Mouse (Mus musculus) spleen, postnatal 4 days (tissue): ENCODE results near the gene Recql.
A peak's percentile ranks its signal among the peaks of the same experiment; 100 is the strongest.
"Not testable (repeated sequence)": the region's sequence is repeated elsewhere in the genome, so short reads cannot be mapped to it uniquely, and the experiment has no call there.

Source experiments
- DNase-seq, 2 experiments: peaks; one replicate each; pipeline ENCODE4 v3.0.0; 2022; ENCODE audit warnings: low spot score in 2 of 2

Recql gene

GRCm38 (mm10) chr6:142365742-142366472 is 21.0 kb downstream of the Recql start:
- DNase-seq: no peak

DNA sequence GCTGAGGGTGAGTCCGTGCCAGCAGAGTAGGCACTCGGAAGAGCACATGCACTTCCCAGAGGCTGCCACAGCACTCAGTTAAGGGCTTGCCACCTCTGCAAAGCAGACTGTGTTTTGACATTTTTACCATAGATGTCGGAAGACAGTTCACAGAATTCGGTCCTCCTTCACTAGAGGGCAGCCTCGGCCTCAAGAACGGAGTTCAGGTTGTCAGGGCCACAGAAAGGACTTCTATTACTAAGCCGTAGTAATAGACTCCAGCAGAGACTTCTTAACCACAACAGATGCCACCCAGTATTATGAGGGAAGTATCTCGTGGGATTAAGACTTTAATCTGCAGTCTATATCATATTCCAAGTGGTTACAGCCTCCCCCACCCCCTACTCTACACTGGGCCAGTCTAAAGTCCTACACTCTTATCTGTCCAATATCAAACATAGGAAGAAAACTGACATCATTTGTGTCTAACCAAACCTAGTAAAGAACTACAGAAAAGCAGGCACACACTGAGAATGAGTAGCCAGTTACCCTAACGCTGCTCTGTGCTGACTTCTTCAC is 23.8 kb downstream of the Recql start:
- no peak for DNase-seq

- DNase-seq: no peak
Measured at GRCm38 (mm10) chr6:142362036-142362435, 24.9 kb downstream of the Recql start.

GRCm38 (mm10) chr6:142357106-142357505 is 29.8 kb downstream of the Recql start:
- DNase-seq: no peak

GRCm38 (mm10) chr6:142352099-142352498 is 34.8 kb downstream of the Recql start:
- DNase-seq: not testable (repeated sequence)

GRCm38 (mm10) chr6:142347431-142348385 is 39.2 kb downstream of the Recql start:
- no peak for DNase-seq

DNA sequence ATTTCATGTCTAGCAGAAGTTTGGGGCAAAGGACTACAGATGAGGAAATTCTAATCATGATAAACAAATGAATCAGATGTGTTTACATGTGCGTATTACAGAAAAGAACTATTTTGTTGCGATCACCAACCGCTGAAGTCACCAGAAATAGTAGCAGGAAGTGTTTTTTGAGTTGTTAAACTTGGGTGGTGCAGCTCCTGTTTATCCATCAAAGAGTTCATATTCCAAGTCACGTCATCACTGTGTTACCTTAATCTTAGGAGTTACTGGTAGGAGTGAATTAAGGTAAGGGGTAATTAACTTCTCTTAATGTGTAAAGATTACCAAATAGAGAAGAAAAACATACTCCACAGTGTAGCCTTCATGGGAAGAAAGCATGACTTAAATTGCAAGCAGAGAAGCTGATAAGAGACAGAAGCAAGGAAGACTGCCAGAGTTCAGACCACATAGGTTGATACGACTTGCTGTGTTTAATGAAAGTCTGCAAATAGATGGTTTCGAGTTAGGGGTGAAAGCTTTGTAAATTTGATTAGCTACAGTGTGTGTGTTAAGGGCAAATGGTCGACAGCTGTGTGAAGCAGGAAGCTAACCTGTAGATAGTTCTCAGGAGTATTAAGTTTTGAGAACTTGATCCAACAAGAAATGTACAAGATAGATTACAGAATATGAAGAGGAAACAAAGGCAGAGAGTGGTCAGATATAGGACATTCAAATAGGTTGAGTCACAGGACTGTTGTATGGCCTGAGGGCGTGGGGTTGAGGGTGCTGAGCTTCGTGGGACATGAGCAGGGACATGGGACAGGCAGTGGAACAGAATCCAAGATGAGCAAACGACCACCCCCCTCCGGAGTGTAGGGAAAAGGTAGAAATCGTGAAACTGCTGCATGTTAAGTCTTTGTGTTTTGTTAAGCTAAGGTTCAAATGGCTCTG is 40.4 kb downstream of the Recql start:
- no peak for DNase-seq

DNA sequence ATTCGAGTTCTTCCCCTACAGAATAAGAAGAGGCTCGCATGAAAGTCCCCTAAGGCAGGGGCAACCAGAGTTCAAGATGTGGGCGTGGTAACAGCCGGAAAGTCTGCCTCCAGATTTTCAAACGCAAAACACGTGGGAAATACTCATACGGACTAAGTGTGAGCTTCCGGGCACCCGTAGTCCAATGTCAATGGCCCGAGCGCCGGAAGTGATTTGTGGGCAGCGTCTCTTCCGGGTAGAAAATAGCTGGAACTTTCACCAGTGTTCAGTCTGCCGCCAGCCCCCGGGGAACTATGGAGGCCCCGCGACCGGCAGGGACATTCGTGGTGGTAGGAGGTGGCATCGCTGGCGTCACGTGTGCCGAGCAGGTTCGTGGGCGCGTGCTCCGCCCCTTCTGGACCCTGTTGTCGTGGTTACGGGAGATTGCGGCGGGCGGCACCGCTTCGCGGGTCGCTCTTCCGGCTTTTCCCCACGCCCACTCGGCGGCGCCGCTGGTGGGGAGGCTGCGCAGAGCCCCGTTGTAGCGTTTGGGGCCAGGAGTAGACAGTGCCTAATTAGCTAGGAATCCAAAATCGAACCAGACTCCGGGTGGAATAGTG is 41.3 kb downstream of the Recql start, which contains the start of gene Pyroxd1:
Gene Pyroxd1 (plus strand): TSS at position 215 of the 599 bp plus-strand sequence.
- peak; percentile 69 to 82 for DNase-seq

- peak; percentile 48 to 78 for DNase-seq
Measured at GRCm38 (mm10) chr6:142343561-142343960, 43.3 kb downstream of the Recql start.

DNA sequence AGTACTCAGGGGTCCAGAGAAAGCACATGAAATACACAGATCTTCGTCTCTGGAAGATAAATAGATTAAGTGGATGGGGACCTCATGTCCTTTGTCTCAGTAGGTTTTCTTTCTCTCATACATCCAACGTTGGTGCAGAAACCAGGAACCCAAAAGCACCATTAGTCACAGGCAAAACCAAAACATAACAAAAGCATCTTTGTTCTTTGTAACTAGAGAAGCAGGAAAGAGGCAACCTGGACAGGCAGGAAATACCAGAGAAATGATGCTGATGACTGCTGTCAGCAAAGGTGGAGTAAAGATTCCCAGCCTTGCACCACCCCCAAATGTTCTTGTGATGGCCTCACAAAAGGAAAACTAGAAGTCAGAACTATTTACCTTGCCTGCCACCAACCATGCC is 47.3 kb downstream of the Recql start:
- no peak for DNase-seq

GRCm38 (mm10) chr6:142338961-142339360 is 47.9 kb downstream of the Recql start:
- DNase-seq: peak in 1 of 2 experiments; percentile 28

DNA sequence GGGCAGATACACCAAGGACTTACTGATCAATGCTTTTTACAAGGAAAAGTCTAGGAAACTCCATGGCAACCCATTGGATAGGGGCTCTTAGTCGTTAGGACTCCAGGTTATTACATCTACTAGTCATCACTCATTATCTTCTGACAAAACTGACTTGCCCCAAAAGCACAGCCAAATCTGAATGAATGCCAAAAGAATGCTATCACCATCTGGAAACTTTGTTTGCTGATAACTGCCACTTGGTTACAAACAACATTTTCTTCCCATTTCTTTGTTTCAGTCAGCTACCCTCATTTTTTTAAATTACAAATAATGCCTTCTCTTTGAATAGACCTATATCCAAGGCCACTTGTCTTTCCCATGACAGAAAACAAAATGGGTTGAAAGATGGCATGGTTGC is 57.7 kb downstream of the Recql start:
- no peak for DNase-seq

GRCm38 (mm10) chr6:142326598-142326997 is 60.3 kb downstream of the Recql start:
- DNase-seq: no peak

DNA sequence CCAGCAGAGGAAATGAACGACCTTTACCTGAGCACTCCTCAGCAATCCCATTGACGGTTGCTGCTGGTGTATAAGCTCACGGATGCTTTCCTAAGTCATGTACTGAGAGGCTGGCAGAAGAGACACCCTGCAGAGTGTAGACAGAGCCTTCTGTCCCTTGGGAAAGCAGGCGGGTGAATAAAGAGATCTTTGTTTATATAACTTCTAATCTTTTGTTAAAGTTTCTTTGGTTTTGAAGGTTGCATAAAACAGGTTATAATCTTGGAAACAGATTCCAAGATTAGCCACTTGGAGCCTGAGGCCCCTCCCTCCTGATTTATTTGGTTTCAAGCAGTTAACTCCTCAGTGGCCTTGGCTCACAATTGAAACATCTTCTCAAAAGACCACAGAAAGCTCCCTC is 64.0 kb downstream of the Recql start, which contains the start of gene Slco1a5:
Gene Slco1a5 (minus strand): TSS at position 101 of the 400 bp plus-strand sequence.
- DNase-seq: no peak

DNA sequence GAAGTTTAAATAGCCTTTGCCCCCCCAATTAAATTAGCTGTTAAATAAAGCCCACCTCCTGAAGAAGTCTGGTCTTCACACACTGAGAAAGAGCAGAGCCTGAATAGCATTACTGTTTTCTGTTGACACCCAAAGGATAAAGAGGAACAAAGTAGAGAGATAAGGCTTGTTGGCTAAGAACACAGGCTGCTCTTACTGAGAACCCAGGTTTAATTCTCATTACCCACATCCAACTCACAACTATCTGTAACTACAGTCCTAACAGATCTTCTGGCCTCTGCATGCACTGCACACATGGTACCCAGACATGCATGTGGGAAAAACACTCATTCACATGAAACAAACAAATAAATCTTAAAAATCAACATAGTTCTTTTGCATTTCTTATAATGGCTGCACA is 69.8 kb downstream of the Recql start:
- DNase-seq: no peak

DNA sequence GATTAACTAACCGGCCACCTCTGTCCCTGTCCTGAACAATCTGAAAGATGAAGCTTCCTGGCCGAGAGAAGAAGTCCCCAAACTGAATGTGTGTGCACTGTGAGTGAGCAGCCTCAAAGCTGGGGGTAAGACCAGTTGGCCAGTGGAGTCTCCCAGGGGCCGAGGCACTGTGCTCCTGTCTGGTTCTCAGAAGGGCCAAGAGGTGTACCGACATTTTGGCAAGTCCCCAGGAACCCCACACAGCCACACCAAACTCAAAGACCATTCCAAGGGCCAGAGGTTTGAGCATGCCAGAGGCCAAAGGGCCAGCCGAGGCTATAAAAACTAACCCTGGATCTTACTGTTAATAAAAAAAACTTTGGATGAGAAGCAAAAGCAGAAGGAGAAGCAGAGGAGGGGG is 72.6 kb downstream of the Recql start:
- no peak for DNase-seq

DNA sequence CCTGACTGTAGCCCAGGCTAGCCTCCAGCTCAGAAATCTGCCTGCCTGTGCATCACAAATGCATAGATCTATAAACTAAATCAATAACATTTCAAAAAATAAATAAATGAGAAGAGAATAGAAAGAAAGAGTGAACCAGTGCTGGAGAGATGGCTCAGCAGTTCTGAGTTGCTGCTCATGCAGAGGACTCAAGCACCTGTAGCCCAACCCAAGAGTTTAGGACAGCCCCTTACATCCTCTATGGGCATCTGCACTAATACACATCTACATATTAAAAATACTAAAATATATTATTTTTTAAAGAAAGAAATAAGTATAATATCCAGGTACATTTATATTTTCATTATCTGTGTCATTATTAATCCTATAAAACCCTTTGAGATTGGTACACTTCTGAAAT is 81.8 kb downstream of the Recql start:
- DNase-seq: no peak
